Mouse (Mus musculus): ENCODE results near the gene Pkd1. TPM values are rescaled to one million over a fixed set of nuclear protein-coding genes. Genes with fewer than 3 reads are reported as not detected.

Pkd1 gene
- polyA plus RNA-seq, 1 experiment from 2014 or later, result 4.0 TPM

DNA sequence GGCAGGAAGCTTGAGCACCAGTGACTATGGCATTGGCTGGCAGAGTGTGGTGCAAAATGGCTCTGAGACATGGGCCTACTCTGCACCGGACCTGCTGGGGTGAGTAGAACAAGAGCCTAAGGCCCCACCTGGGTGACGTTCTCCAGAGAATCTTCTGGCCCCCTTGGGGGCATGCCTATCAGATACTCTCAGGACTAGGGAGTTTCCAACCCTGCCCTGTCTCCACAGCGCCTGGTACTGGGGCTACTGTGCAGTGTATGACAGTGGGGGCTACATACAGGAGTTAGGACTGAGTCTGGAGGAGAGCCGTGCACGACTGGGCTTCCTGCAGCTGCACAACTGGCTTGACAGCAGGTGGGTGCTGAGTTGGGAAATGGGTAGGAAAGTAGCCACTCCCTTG, 43.6 kb downstream of the Pkd1 start:
- Histone ChIP-seq H3K4me3 (ENCODE audit: low read depth, low read length) (no peak overlapping the region), H3K27me3 (ENCODE audit: control insufficient read depth, insufficient read depth, low read depth, low read length) (no peaks in the 10 kb centered on the region), H3K36me3 (ENCODE audit: control insufficient read depth, insufficient read depth) (peaks cover 19% of the 10 kb centered on the region), H3K9ac (ENCODE audit: low read depth, low read length) (no peak overlapping the region), H3K4me2 (ENCODE audit: low read depth, low read length) (no peak overlapping the region), H3K9me3 (replicated peaks; ENCODE audit: control insufficient read depth, low read length) (no peaks in the 10 kb centered on the region), H3K27ac (ENCODE audit: low read length) (no peak overlapping the region), H3K4me1 (ENCODE audit: control insufficient read depth, low read depth, low read length) (no peaks in the 10 kb centered on the region)
- ATAC-seq (ENCODE audit: low read depth), result no peak
- WGBS (ENCODE audit: insufficient replicate concordance), result 76% methylated on average over 5 of the region's 5 CpGs

DNA sequence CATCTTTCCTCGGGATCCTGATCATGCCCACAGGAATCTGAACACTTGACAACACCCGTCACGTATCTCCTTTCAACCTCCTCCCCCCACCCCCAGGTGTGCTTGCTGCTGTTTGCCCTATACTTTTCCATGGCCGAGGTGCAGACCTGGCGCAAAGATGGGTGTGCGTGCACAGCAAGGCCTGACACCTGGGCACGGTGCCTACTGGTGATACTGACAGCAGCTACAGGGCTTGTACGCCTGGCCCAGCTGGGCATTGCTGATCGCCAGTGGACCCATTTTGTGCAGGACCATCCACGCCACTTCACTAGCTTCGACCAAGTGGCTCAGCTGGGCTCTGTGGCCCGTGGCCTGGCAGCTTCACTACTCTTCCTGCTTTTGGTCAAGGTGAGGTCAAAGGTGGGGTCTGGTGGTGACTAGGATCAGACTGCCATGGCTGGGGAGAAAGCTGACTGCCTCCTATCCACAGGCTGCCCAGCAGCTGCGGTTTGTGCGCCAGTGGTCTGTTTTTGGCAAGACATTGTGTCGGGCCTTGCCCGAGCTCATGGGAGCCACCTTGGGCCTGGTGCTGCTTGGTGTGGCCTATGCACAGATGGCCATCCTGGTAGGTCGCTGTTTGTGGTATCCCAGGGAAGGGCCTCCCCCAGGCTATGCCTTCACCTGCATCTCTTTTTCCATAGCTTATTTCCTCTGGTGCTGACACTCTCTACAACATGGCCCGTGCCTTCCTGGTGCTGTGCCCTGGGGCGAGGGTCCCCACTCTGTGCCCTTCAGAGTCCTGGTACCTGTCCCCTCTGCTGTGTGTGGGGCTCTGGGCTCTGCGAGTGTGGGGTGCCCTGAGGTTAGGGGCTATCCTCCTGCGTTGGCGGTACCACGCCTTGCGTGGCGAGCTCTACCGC, 44.6 kb downstream of the Pkd1 start:
- Histone ChIP-seq H3K4me3 (ENCODE audit: low read depth, low read length) (no peak overlapping the region), H3K9me3 (replicated peaks; ENCODE audit: control insufficient read depth, low read length) (no peaks in the 10 kb centered on the region), H3K4me2 (ENCODE audit: low read depth, low read length) (no peak overlapping the region), H3K36me3 (ENCODE audit: control insufficient read depth, insufficient read depth) (peaks cover 20% of the 10 kb centered on the region), H3K27ac (ENCODE audit: low read length) (no peak overlapping the region), H3K27me3 (ENCODE audit: control insufficient read depth, insufficient read depth, low read depth, low read length) (no peaks in the 10 kb centered on the region), H3K4me1 (ENCODE audit: control insufficient read depth, low read depth, low read length) (no peaks in the 10 kb centered on the region), H3K9ac (ENCODE audit: low read depth, low read length) (no peak overlapping the region)
- ATAC-seq (ENCODE audit: low read depth), result no peak
- WGBS (ENCODE audit: insufficient replicate concordance), result 85% methylated on average over 26 of the region's 26 CpGs

DNA sequence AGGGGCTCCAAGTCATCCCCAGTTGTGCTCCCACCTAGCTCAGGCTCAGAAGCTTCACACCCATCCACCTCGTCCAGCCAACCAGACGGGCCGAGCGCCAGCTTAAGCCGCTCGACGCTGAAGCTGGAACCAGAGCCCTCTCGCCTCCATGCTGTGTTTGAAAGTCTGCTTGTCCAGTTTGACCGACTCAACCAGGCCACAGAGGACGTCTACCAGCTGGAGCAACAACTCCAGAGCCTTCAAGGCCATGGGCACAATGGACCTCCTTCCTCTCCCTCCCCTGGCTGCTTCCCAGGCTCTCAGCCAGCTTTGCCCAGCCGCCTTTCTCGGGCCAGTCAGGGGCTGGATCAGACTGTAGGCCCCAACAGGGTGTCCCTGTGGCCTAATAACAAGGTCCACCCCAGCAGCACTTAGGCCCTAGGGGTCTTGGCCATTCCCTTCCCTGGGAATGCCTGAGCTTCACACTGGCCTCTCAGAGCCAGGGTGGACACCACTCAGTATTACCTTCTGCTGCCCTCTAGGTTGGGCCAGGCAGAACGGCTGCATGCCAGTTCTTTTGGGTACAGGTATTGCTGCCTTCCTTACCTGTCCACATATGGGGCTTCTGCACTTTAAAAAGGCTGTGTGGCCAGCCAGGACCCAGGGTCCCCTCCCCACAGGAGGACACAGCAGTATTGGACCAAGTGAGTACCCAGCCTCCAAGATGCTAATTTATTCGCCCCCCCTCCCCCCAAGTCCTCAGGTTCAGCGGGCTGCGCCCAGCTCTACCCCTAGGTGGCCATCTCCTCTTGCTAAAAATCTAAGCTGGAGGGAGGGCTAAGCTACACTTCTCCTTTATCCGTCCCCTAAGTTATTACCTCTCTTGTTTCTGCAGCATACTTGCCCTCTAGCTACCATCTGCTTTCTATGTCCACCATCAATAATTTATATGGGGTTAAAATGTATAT, 45.8 kb downstream of the Pkd1 start:
- no peak overlapping the region for H3K4me3 ChIP-seq (ENCODE audit: low read depth, low read length)
- H3K9ac ChIP-seq (ENCODE audit: low read depth, low read length), result no peak overlapping the region
- H3K9me3 ChIP-seq (replicated peaks; ENCODE audit: control insufficient read depth, low read length), result no peaks in the 10 kb centered on the region
- peaks cover 20% of the 10 kb centered on the region for H3K36me3 ChIP-seq (ENCODE audit: control insufficient read depth, insufficient read depth)
- H3K4me2 ChIP-seq (ENCODE audit: low read depth, low read length), result no peak overlapping the region
- WGBS (ENCODE audit: insufficient replicate concordance), result 76% methylated on average over 17 of the region's 17 CpGs
- H3K27ac ChIP-seq (ENCODE audit: low read length), result no peak overlapping the region
- no peaks in the 10 kb centered on the region for H3K27me3 ChIP-seq (ENCODE audit: control insufficient read depth, insufficient read depth, low read depth, low read length)
- no peaks in the 10 kb centered on the region for H3K4me1 ChIP-seq (ENCODE audit: control insufficient read depth, low read depth, low read length)
- ATAC-seq (ENCODE audit: low read depth), result no peak; the same call in 1 of the 2 replicates

DNA sequence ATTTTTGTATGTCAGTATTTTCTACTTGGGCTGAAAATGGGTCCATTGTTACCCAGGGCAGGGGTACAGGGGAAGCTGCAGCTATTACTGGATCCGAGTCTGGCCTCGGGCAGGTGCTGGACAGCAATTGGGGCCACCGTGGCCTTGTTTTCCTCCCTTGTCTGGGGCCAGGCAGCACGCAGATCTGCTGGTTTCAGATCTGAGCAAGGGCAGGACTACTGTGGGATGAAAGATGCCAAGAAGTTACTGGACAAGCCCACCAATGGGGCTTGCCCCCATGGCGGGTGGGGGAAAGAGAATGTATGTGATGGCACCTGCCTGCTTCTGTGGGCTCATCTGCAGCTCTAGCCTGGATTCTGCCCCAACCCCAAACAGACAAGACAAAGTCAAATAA, 46.4 kb downstream of the Pkd1 start:
- Histone ChIP-seq H3K4me1 (ENCODE audit: control insufficient read depth, low read depth, low read length) (no peaks in the 10 kb centered on the region), H3K27ac (ENCODE audit: low read length) (no peak overlapping the region), H3K4me2 (ENCODE audit: low read depth, low read length) (no peak overlapping the region), H3K4me3 (ENCODE audit: low read depth, low read length) (no peak overlapping the region), H3K9ac (ENCODE audit: low read depth, low read length) (no peak overlapping the region), H3K9me3 (replicated peaks; ENCODE audit: control insufficient read depth, low read length) (no peaks in the 10 kb centered on the region), H3K36me3 (ENCODE audit: control insufficient read depth, insufficient read depth) (peaks cover 20% of the 10 kb centered on the region), H3K27me3 (ENCODE audit: control insufficient read depth, insufficient read depth, low read depth, low read length) (no peaks in the 10 kb centered on the region)
- WGBS (ENCODE audit: insufficient replicate concordance), result 64% methylated on average over 5 of the region's 5 CpGs
- ATAC-seq (ENCODE audit: low read depth), result no peak

DNA sequence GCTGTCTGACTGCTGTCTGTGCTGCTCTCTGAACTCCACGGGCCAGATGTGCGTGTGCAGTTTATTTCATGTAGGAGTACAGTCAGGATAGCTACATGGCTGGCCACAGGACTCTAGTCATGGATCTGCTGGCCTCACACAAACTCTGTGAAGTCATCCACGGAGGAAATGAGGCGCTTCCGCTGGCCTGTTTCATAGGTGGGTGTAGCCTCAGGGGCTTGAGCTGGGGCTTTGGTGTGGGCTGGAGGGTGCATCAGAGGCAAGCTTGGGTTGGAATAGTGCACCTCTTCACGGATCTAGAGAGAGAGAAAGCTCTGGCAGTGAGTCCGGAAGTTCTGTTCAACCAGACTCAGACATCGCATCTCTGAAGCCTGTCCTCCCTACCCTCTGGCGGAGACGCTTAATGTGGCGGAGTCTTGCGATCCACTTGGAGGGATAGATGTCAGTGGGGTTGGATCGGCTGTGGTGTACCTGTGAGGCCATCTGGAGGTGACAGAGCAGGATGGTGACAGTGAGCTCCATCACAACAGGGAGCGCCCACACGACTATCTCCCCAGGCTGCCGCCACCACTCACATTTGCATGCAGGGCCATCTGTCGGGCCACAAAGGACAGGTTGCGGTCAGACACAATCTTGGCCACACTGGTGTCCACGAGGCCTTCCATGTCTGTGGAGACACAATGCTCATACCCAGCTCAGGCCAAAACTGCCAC, 47.0 kb downstream of the Pkd1 start:
- no peak for ATAC-seq (ENCODE audit: low read depth)
- no peak overlapping the region for H3K9ac ChIP-seq (ENCODE audit: low read depth, low read length)
- H3K27me3 ChIP-seq (ENCODE audit: control insufficient read depth, insufficient read depth, low read depth, low read length), result no peaks in the 10 kb centered on the region
- no peak overlapping the region for H3K27ac ChIP-seq (ENCODE audit: low read length)
- no peak overlapping the region for H3K4me3 ChIP-seq (ENCODE audit: low read depth, low read length)
- peaks cover 20% of the 10 kb centered on the region for H3K36me3 ChIP-seq (ENCODE audit: control insufficient read depth, insufficient read depth)
- no peak overlapping the region for H3K4me2 ChIP-seq (ENCODE audit: low read depth, low read length)
- no peaks in the 10 kb centered on the region for H3K9me3 ChIP-seq (replicated peaks; ENCODE audit: control insufficient read depth, low read length)
- H3K4me1 ChIP-seq (ENCODE audit: control insufficient read depth, low read depth, low read length), result no peaks in the 10 kb centered on the region
- WGBS (ENCODE audit: insufficient replicate concordance), result 83% methylated on average over 19 of the region's 19 CpGs

GRCm38 (mm10) chr17:24597989-24598388, 48.4 kb downstream of the Pkd1 start:
- Histone ChIP-seq H3K36me3 (ENCODE audit: control insufficient read depth, insufficient read depth) (peaks cover 27% of the 10 kb centered on the region), H3K4me3 (ENCODE audit: low read depth, low read length) (no peak overlapping the region), H3K4me1 (ENCODE audit: control insufficient read depth, low read depth, low read length) (no peaks in the 10 kb centered on the region), H3K27me3 (ENCODE audit: control insufficient read depth, insufficient read depth, low read depth, low read length) (no peaks in the 10 kb centered on the region), H3K9ac (ENCODE audit: low read depth, low read length) (no peak overlapping the region), H3K4me2 (ENCODE audit: low read depth, low read length) (no peak overlapping the region), H3K9me3 (replicated peaks; ENCODE audit: control insufficient read depth, low read length) (no peaks in the 10 kb centered on the region), H3K27ac (ENCODE audit: low read length) (no peak overlapping the region)
- no peak for ATAC-seq (ENCODE audit: low read depth)
- 79% methylated on average over 3 of the region's 3 CpGs for WGBS (ENCODE audit: insufficient replicate concordance)

DNA sequence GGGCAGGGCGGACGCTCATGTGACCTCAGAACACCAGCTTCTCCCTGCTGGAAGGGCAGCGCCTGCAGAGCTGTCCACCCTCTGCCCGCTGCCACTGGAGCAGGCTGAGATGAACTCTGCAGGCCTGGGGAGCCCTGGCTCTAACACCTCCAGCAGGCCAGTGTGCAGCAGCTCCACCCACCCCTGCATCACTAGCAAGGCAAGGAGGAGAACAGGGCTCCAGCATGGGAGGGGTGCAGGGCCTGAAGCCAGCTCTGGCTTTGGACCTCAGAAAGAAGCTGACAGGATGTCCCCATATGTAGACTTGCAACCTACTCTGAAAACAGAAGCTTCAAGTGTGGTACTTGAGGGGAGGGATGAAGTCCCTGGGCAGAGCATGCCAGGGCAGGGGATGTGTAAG, 50.9 kb downstream of the Pkd1 start:
- Histone ChIP-seq H3K36me3 (ENCODE audit: control insufficient read depth, insufficient read depth) (peaks cover 26% of the 10 kb centered on the region), H3K4me3 (ENCODE audit: low read depth, low read length) (no peak overlapping the region), H3K27me3 (ENCODE audit: control insufficient read depth, insufficient read depth, low read depth, low read length) (no peaks in the 10 kb centered on the region), H3K27ac (ENCODE audit: low read length) (no peak overlapping the region), H3K9ac (ENCODE audit: low read depth, low read length) (no peak overlapping the region), H3K4me2 (ENCODE audit: low read depth, low read length) (no peak overlapping the region), H3K9me3 (replicated peaks; ENCODE audit: control insufficient read depth, low read length) (no peaks in the 10 kb centered on the region), H3K4me1 (ENCODE audit: control insufficient read depth, low read depth, low read length) (peaks cover 6% of the 10 kb centered on the region)
- no peak for ATAC-seq (ENCODE audit: low read depth)
- 79% methylated on average over 4 of the region's 4 CpGs for WGBS (ENCODE audit: insufficient replicate concordance)

- H3K9me3 ChIP-seq (replicated peaks; ENCODE audit: control insufficient read depth, low read length), result no peaks in the 10 kb centered on the region
- H3K36me3 ChIP-seq (ENCODE audit: control insufficient read depth, insufficient read depth), result peaks cover 8% of the 10 kb centered on the region
- ATAC-seq (ENCODE audit: low read depth), result no peak
- H3K4me3 ChIP-seq (ENCODE audit: low read depth, low read length), result no peak overlapping the region
- H3K27ac ChIP-seq (ENCODE audit: low read length), result no peak overlapping the region
- H3K27me3 ChIP-seq (ENCODE audit: control insufficient read depth, insufficient read depth, low read depth, low read length), result no peaks in the 10 kb centered on the region
- WGBS (ENCODE audit: insufficient replicate concordance), result 68% methylated on average over 8 of the region's 8 CpGs
- no peak overlapping the region for H3K9ac ChIP-seq (ENCODE audit: low read depth, low read length)
- H3K4me1 ChIP-seq (ENCODE audit: control insufficient read depth, low read depth, low read length), result peaks cover 27% of the 10 kb centered on the region
- no peak overlapping the region for H3K4me2 ChIP-seq (ENCODE audit: low read depth, low read length)
Observed at GRCm38 (mm10) chr17:24603961-24604360, 54.3 kb downstream of the Pkd1 start.
